Mouse (Mus musculus) liver, adult 2 months (tissue): Measurements from ENCODE around the gene Mcf2l. TPM values are rescaled to one million over a fixed set of nuclear protein-coding genes. Genes with fewer than 3 reads are reported as not detected.

Source experiments
- DNase-seq: peaks from one replicate; pipeline ENCODE4 v3.0.0-alpha.2; 2011; ENCODE audit warnings: low read depth, low spot score; ENCODE audit errors: extremely low read depth
- H3K27ac ChIP-seq: fragments of 200-500 bp; replicated peaks from 2 replicates; pipeline ENCODE4 v1.5.1; 2012; ENCODE audit warnings: low read depth, mild to moderate bottlenecking, control low read depth, inconsistent platforms, low read length; ENCODE audit not compliant: insufficient read depth
- H3K27me3 ChIP-seq: fragments of 200-500 bp; 2 replicates; pipeline ENCODE4 v1.6.1; 2012; ENCODE audit warnings: mild to moderate bottlenecking, moderate library complexity, low read length, inconsistent platforms; ENCODE audit not compliant: control insufficient read depth, insufficient read depth
- H3K36me3 ChIP-seq: fragments of 200-500 bp; 2 replicates; pipeline ENCODE4 v1.6.1; 2012; ENCODE audit warnings: low read length, inconsistent platforms; ENCODE audit not compliant: control insufficient read depth, insufficient read depth
- H3K4me1 ChIP-seq: fragments of 200-500 bp; 2 replicates; pipeline ENCODE4 v1.6.1; 2011; ENCODE audit warnings: low read length; ENCODE audit not compliant: control insufficient read depth, insufficient read depth
- H3K4me3 ChIP-seq: fragments of 200-500 bp; 2 replicates; pipeline ENCODE4 v1.5.1; 2011; ENCODE audit warnings: low read depth, mild to moderate bottlenecking, control low read depth, low read length, moderate library complexity; ENCODE audit not compliant: insufficient read depth
- H3K79me2 ChIP-seq: fragments of 200-500 bp; 2 replicates; pipeline ENCODE4 v1.6.1; 2012; ENCODE audit warnings: inconsistent platforms, mild to moderate bottlenecking, low read length, moderate library complexity; ENCODE audit not compliant: control insufficient read depth, insufficient read depth
- H3K9ac ChIP-seq: fragments of 200-500 bp; 2 replicates; pipeline ENCODE4 v1.6.1; 2012; ENCODE audit warnings: low read depth, mild to moderate bottlenecking, control low read depth, inconsistent platforms, low read length
- CTCF ChIP-seq: fragments of 200-500 bp; IDR thresholded peaks from 2 replicates; pipeline ENCODE4 v1.5.1; 2011; ENCODE audit warnings: low read depth, low read length, control low read depth
- POLR2A ChIP-seq: fragments of 200-500 bp; IDR thresholded peaks from 2 replicates; pipeline ENCODE4 v1.6.1; 2011; ENCODE audit warnings: low read length, control low read depth; ENCODE audit not compliant: insufficient read depth; ENCODE audit errors: extremely low read depth
- WGBS: fragments of 180-500 bp; shearing (Covaris S2); methylation state at CpG from one replicate; pipeline ENCODE4 v1.1.7; 2018; 5-methylcytosine and 5-hydroxymethylcytosine counted together
- polyA plus RNA-seq: library from polyadenylated mRNA; depleted of rRNA; stranded (reverse); fragments of >200 nt; gene quantifications from 2 replicates; pipeline ENCODE4 v1.2.3, GENCODE M21; 2012
- total RNA-seq: library from RNA; depleted of rRNA; stranded (reverse); fragments of >200 nt; gene quantifications from 2 replicates; pipeline ENCODE4 v1.2.3, GENCODE M21; 2014

The Mcf2l gene
- total and polyA plus RNA-seq, 2 experiments = 0.11 to 1.1 TPM

DNA sequence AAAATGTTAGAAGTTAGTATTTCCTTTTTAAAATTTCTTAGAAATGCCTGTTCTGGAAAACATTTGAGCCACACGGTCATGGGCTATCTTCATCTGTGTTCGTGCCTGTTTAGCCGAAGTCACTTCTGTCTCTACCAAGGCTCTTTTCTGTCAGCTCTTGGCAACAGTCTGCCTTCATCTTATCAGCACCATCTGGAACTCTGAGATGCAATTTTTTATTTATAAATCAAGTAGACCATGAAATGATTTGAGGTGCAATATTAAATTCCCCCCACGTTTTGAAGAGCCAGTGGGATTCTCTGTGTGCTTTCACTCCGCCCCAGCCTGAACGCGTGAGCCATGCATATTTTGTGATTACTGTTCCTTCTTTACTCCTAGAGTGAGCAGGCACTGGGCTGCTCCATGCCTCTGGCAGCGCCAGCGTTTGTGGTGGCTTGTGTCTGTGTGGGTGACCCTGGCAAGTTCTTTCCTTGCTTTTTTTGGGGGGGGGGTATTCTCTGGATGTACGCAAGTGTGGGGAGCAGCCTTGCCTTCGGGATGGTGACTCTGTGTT is 15.5 kb downstream of the Mcf2l start:
- no peaks in the 10 kb centered on the region for H3K36me3 ChIP-seq
- H3K4me1 ChIP-seq = no peaks in the 10 kb centered on the region
- no peak overlapping the region for H3K4me3 ChIP-seq
- no peak for TF ChIP-seq POLR2A
- TF ChIP-seq CTCF = no peak
- H3K27me3 ChIP-seq = peaks cover 4% of the 10 kb centered on the region
- 84% methylated on average over 11 of the region's 11 CpGs for WGBS
- H3K79me2 ChIP-seq = no peaks in the 10 kb centered on the region
- DNase-seq = no peak
- H3K27ac ChIP-seq = no peak overlapping the region
- no peak overlapping the region for H3K9ac ChIP-seq

DNA sequence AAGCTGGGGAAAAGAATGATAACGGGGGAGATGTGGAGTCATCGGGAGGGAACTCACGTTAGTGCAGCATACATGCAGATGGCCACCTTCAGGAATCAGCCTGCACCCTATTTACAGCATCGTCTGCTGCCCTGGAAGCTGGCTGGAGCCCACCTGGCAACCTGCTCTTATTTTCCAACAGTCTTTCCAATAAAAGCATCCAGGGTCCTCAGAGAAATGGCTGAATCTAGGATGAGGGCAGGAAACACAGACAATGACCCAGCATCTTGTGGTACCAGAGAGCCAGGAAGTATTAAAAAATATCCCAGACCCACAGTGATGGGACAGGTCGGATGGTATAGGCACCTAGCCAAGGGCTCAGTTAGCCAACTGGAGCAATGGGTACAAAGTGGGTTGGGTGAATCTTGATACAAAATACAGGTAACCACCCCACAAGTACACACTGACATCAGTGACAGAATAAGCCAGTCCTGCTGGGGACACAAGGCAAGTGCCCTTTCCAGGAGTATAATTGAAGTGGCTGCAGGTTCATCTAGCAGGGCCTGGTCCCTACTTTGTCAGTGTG is 19.4 kb downstream of the Mcf2l start:
- no peaks in the 10 kb centered on the region for H3K79me2 ChIP-seq
- H3K27ac ChIP-seq = no peak overlapping the region
- no peak overlapping the region for H3K9ac ChIP-seq
- H3K4me1 ChIP-seq = peaks cover 4% of the 10 kb centered on the region
- H3K36me3 ChIP-seq = no peaks in the 10 kb centered on the region
- H3K4me3 ChIP-seq = no peak overlapping the region
- 0 out of 2 replicates have a peak, but pooled peaks cover 6% of the 10 kb centered on the region for H3K27me3 ChIP-seq
- WGBS = 68% methylated on average over 5 of the region's 5 CpGs
- TF ChIP-seq POLR2A (no peak), CTCF (no peak)
- DNase-seq = no peak

DNA sequence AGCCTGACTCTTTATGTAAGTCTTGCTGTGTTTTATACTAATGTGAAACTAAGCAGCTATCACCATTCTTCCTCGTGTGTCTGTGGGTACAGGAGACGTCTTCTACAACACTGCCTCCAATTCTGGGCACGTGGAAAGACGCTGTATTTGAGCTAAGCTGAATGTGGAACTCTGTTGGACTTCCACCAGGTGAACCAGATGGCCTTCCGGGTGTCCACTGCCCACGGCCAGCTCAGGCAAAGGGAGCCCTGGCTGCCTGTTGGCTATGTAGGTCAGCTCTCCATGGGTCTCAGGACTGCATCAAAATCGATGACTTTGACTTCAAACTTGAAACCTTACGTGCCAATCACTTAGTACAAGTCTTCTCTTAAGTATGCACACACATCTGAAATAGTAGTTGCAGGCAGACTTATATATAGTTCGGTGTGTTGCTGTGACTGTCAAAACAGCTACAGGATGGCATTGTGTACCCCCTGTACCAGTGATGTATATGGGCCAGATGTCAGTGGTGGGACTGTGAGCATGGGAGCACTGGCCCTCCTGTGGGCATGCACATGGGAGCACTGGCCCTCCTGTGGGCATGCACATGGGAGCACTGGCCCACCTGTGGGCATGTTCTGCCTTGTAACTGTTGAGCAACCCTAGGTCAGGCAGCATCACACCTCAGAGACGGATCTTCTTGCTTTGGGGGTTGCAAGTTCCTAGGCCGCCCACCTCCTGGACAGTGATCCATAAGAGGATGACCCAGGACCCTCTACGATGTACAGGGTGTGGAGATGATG is 20.4 kb downstream of the Mcf2l start:
- H3K4me1 ChIP-seq = peaks cover 4% of the 10 kb centered on the region
- no peak for DNase-seq
- H3K36me3 ChIP-seq = no peaks in the 10 kb centered on the region
- 0 out of 2 replicates have a peak, but pooled peaks cover 6% of the 10 kb centered on the region for H3K27me3 ChIP-seq
- H3K4me3 ChIP-seq = no peak overlapping the region
- no peak overlapping the region for H3K27ac ChIP-seq
- no peak for TF ChIP-seq POLR2A
- TF ChIP-seq CTCF = no peak
- 73% methylated on average over 12 of the region's 12 CpGs for WGBS
- H3K9ac ChIP-seq = no peak overlapping the region
- no peaks in the 10 kb centered on the region for H3K79me2 ChIP-seq

DNA sequence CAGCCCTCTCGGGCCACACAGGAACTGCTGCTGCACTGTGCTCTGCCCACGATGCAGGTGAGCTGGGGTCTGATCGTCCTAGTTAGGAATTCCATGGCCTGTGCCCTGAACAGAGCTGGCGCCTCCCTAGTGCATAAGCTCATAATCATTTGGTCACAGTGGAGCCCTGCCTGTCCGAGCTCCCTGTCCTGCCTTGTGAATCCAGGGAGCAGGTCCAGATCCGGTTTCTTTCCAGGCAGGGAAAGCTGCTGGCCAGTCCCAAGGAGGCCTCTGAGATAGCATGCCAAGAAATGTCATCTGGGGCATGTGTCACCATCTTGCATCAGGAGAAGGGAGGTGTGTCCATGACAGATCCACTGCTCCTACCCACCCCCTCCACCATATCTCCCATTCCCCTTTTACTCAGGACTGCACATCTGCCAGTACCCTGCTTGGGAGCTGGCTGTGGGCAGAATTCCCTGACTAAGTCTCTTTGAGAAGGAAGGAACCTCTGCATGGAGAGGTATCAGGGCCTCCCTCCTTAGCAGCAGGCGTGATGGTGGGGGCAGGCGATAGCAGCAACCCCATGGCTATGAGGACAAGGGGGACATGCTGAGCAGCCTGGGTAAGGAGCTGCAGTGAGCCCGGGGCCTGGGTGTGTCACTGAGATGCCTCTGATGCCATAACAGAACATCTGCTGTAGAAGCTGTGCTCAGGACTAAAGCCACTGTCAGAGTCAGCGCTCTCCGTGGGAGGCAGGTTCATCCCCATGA is 21.4 kb downstream of the Mcf2l start:
- no peak for TF ChIP-seq CTCF
- TF ChIP-seq POLR2A = no peak
- DNase-seq = no peak
- no peak overlapping the region for H3K27ac ChIP-seq
- peaks cover 4% of the 10 kb centered on the region for H3K4me1 ChIP-seq
- 0 out of 2 replicates have a peak, but pooled peaks cover 6% of the 10 kb centered on the region for H3K27me3 ChIP-seq
- 80% methylated on average over 11 of the region's 11 CpGs for WGBS
- H3K36me3 ChIP-seq = no peaks in the 10 kb centered on the region
- H3K4me3 ChIP-seq = no peak overlapping the region
- no peak overlapping the region for H3K9ac ChIP-seq
- no peaks in the 10 kb centered on the region for H3K79me2 ChIP-seq

DNA sequence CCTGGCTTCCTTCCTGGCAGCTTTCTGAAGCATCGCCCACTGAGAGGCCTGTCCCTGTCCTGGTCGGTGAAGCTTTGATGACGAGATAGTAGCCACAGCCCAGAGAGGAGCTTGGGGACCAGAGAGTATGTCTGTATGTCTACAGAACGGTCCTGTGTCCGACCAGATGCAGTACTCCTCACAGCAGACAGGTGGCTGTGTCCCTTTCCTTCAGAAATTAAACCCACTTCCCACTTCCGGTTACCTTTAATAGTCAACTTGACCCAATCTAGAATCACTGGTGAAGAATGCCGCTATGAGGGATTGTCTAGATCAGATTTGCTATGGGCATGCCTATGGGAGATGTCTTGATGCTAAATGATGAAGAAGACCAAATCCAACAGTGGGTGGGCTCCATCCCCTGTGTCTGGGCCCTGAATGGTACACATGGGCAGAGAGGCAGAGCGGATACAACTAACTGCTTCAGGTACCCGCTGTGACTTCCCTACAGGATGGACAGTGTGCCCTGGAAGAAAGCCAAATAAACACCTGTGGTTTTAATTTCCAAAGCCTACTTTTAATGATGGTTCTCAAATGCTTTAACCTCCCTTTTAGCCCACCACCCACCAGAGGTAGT is 22.0 kb downstream of the Mcf2l start:
- Histone ChIP-seq H3K4me1 (peaks cover 4% of the 10 kb centered on the region), H3K9ac (no peak overlapping the region), H3K4me3 (no peak overlapping the region), H3K79me2 (no peaks in the 10 kb centered on the region), H3K27me3 (0 out of 2 replicates have a peak, but pooled peaks cover 6% of the 10 kb centered on the region), H3K27ac (no peak overlapping the region), H3K36me3 (no peaks in the 10 kb centered on the region)
- DNase-seq = no peak
- TF ChIP-seq POLR2A (no peak), CTCF (no peak; the same call in 1 of the 2 replicates)
- WGBS = 63% methylated on average over 9 of the region's 9 CpGs
